Mouse (Mus musculus): Measurements from ENCODE around the gene Kif26b.

DNA sequence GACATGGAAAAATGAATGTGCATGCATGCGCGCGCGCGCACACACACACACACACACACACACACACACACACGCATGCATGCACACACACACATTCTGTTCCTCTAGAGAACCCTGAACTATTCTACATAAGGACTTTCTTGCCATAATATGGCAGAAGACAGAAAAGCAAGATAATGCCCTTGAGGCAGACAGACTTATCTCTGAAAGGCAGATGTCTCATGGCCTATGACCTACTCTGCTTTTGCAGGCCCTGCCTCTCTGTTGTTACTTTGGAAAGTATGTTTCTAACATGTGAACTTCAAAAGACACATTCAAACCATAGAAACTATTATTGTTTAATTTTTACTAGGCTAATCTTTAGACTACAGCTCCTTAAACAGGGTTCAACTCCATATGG lies 255.1 kb downstream of the Kif26b start:
- TF ChIP-seq CTCF (IDR thresholded peaks at IDR 0.05; ENCODE audit: extremely low read depth, insufficient read length, insufficient replicate concordance, low read depth, low read length): no peak
- TF ChIP-seq POLR2A (IDR thresholded peaks at IDR 0.05; ENCODE audit: low read depth, low read length): no peak
